Mouse (Mus musculus): ENCODE data around the gene Csn2. TPM values are rescaled to one million over a fixed set of nuclear protein-coding genes. Genes with fewer than 3 reads are reported as not detected.
A peak's percentile ranks its signal among the peaks of the same experiment; 100 is the strongest.

The Csn2 gene
- polyA plus RNA-seq (2012; rRNA removed): not detected in 2 replicates

DNA sequence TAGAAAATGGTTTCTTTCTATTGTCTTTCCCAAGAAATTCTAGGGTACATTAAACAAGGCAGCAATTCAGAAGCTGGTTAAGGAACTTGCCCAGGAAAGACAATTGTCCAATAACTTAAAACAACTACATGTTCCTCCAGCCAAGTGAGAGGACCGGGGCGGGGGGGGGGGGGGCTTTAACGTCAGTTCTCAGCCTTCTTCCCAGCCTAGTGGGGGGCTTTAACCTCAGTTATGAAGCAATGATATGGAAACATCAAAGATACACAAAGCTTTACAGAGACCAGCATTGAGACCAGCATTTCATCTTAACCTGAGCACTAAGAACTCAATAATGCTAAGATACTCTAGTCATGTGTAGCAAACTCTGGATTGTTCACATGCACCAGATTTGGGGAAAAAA, at the start of gene Csn2:
Gene Csn2, minus strand, starts transcription at position 101 of the 400 bp plus-strand sequence.
- DNase-seq (ENCODE audit: extremely low spot score in 1 of 2, low spot score in 1 of 2): no peak

DNA sequence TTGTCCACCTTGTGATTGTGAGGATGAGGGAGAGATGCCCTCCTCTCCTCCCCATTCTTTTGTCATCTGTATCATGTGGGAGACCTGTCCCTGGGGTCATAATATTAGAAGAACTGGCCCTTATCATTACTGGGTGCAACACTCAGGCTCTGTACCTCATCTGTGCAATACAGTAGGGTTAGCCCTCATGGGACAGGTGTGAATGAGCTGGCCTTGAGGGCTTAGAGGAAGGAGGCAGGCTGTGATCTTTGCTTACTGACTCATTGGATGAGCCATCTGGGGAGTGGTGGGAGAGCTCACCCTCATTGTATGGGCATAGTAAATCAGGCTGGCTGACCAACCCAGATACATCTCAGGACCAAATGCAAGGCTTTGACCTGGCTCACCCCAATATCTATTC, 35.4 kb upstream of the Csn2 start:
- DNase-seq (ENCODE audit: extremely low spot score in 1 of 2, low spot score in 1 of 2): no peak

DNA sequence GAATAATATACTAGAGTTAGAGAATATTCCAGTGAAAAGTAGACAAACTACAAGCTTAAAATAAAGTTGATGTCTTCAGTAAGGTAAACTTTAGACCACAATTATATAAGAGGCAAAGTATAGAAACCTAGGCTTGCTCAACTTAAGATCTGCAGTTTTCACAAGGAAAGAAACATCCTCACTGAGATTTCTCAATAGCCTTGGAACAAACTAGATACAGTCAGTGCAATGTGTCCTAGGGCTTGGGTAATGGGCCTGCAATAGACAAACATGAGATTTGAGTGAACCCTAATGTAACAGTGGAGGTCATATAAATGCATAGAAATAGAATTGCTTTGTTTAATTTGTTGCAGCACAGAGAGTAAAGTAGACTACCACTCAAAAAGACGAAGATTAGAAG, 6.5 kb upstream of the Csn2 start:
- DNase-seq (ENCODE audit: extremely low spot score in 1 of 2, low spot score in 1 of 2): no peak

DNA sequence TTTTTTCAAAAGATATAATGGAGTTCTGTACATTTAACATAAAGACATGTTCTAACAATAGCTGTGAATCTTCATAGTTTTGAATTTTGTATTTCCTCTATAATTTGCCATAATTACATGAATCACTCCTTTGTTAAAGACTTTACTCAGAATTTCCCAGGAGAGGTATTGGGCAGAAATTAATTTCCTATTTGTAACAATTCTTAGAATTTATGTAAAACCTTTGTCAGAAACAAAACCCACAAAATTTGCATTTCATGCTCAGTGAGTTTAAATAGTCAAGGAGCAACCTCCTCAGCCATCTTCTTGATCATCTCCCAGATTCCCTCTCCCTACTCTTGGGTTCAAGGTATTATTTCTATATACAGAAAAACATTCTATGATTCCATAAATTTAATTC, 33.5 kb downstream of the Csn2 start, which contains the start of gene Csn1s1:
Gene Csn1s1, plus strand, starts transcription at position 301 of the 400 bp plus-strand sequence.
- no peak for DNase-seq (ENCODE audit: extremely low spot score in 1 of 2, low spot score in 1 of 2)

DNA sequence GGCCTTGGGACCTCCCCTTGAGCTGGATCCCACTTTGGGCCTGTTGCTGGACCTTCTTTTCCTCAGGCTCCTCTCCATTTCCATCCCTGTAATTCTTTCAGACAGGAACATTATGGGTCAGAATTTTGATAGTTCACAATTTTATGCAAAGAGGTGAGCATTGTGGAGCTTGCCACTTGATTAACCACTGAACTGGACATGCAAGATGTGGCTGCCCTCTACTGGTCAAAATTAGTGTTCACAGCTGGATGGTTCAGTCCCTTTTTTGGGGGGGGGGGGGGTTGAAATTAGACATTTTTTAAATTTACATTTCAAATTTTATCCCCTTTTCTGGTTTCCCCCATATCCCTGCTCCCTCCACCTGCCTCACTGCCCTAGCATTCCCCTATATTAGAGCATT, 56.6 kb downstream of the Csn2 start:
- peak in 1 of 2 experiments; percentile 33 for DNase-seq (ENCODE audit: extremely low spot score in 1 of 2, low spot score in 1 of 2)

Other genes starting within 250 kb of the Csn2 start
- gene Ugt2a2, start 217.4 kb downstream of the Csn2 start, polyA plus RNA-seq (2012; rRNA removed): 0.74 TPM in 1 of 2 replicates, not detected in the other
- not detected in 2 replicates for gene Gm43638, start 212.8 kb downstream of the Csn2 start, polyA plus RNA-seq (2012; rRNA removed)
- gene Ugt2a1, start 208.8 kb downstream of the Csn2 start, polyA plus RNA-seq (2012; rRNA removed): 0.24 and 2.1 TPM in 2 replicates
- gene Sult1b1, start 161.4 kb downstream of the Csn2 start, polyA plus RNA-seq (2012; rRNA removed): not detected in 2 replicates
- gene Sult1d1, start 130.6 kb downstream of the Csn2 start, polyA plus RNA-seq (2012; rRNA removed): 0.18 and 0.42 TPM in 2 replicates
- gene Sult1e1, start 108.0 kb downstream of the Csn2 start, polyA plus RNA-seq (2012; rRNA removed): 0.11 TPM in 1 of 2 replicates, not detected in the other
- gene Csn1s1, start 33.4 kb downstream of the Csn2 start, polyA plus RNA-seq (2012; rRNA removed): not detected in 2 replicates
- not detected in 2 replicates for gene Csn1s2a, start 74.9 kb upstream of the Csn2 start, polyA plus RNA-seq (2012; rRNA removed)
- gene Csn1s2b, start 108.5 kb upstream of the Csn2 start, polyA plus RNA-seq (2012; rRNA removed): not detected in 2 replicates
- gene Prr27, start 126.1 kb upstream of the Csn2 start, polyA plus RNA-seq (2012; rRNA removed): not detected in 2 replicates
- not detected in 2 replicates for gene Odam, start 185.4 kb upstream of the Csn2 start, polyA plus RNA-seq (2012; rRNA removed)
- not detected in 2 replicates for gene Csn3, start 225.9 kb upstream of the Csn2 start, polyA plus RNA-seq (2012; rRNA removed)